Mouse (Mus musculus) erythroblast, embryonic 14.5 days (primary cell): ENCODE measurements around the gene Grin3a. TPM values are rescaled to one million over a fixed set of nuclear protein-coding genes. Genes with fewer than 3 reads are reported as not detected.

Source experiments
- H3K27me3 ChIP-seq: 2 replicates; pipeline ENCODE4 v1.6.1; 2012; ENCODE audit warnings: inconsistent platforms; ENCODE audit not compliant: control insufficient read depth
- H3K36me3 ChIP-seq: 2 replicates; pipeline ENCODE4 v1.6.1; 2012; ENCODE audit warnings: mild to moderate bottlenecking, inconsistent platforms; ENCODE audit not compliant: control insufficient read depth
- H3K4me1 ChIP-seq: 2 replicates; pipeline ENCODE4 v1.6.1; 2012; ENCODE audit warnings: inconsistent platforms; ENCODE audit not compliant: control insufficient read depth
- H3K4me3 ChIP-seq: replicated peaks from 2 replicates; pipeline ENCODE3; 2012; ENCODE audit warnings: moderate library complexity, mild to moderate bottlenecking, inconsistent platforms
- H3K9me3 ChIP-seq: 2 replicates; pipeline ENCODE4 v1.6.1; 2012; ENCODE audit warnings: low read length, inconsistent platforms, mixed read lengths; ENCODE audit not compliant: control insufficient read depth
- GATA1 ChIP-seq: IDR thresholded peaks from 2 replicates; pipeline ENCODE4 v1.6.1; 2012; ENCODE audit warnings: low read length, inconsistent platforms, mixed read lengths
- TAL1 ChIP-seq: IDR thresholded peaks from 3 replicates; pipeline ENCODE4 v1.6.1; 2012; ENCODE audit warnings: low read length, inconsistent platforms, mixed read lengths
- polyA plus RNA-seq: library from polyadenylated mRNA; stranded (reverse); fragments of >175 nt; gene quantifications from 2 replicates; pipeline ENCODE4 v1.2.3, GENCODE M21; 2012

Grin3a gene
- polyA plus RNA-seq, 1 experiment: not detected

DNA sequence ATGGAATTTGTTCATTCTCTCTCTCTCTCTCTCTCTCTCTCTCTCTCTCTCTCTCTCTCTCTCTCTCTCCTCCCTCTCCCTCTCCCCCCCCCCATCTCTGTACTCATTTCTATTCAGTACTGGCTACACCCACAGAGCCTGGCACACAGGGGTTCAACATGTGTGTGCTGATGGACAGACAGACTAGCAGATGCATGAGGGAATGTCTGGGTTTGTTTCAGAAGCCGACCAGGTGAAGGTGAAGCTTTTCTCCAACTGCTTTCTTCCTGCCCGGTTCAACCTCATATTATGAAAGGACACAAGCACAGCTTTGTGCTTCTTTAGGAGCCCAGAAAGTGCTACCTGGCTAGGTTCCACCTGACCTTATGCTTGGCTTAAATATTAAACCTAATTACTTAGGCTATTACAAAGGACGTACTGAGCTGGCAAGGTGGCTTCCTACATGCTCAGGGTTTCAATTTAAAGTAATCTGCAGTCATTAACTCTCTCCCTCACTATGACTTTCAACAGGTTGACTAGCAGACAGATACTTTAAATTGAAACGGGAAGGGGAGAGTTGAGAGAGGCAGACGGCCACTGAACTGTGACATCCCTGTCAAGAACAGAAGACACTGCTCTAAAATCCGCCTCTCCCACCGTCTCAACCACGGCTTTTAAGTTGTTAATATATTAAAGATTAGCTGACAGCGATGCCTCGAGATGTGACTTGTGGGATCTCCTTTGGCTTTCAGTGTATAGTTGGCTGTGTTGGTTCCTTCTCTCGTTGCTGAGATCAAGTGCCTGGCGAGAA, 153.9 kb downstream of the Grin3a start:
- no peak overlapping the region for H3K4me3 ChIP-seq
- H3K9me3 ChIP-seq: no peaks in the 10 kb centered on the region
- TF ChIP-seq GATA1 (no peak), TAL1 (no peak)
- H3K4me1 ChIP-seq: no peaks in the 10 kb centered on the region
- H3K36me3 ChIP-seq: no peaks in the 10 kb centered on the region
- no peaks in the 10 kb centered on the region for H3K27me3 ChIP-seq

DNA sequence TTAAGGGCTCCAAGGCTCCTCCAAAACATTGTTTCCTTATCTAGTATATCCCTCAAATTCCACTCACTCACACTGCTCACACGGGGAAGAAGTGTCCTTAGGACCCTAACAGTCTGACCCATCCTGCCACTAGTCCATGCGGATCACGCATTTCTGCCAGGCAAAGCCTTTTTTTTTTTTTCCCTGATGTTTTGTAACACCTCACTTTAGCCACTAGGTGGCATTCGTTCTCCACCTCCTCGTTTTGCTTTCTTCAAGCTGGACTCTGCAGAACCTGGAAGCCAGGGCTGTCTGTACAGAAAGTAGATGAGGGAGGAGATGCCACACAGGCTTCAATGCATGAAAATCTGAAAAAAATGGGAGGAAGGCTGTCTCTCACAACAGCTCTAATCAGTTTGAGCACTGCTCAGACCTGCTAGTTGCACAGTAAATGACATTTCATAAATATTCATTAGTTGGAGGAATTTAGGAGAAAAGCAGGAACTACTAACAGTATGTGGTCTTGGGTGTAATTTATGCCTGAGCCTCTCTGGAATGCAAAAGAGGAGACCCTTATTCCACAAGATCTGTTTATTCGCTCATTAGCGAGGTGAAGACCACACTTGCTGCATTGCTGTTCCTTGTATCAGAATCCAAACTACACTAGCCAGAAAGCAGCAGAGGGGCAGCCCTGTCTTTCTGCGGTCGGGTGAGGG, 156.8 kb downstream of the Grin3a start:
- Histone ChIP-seq H3K36me3 (no peaks in the 10 kb centered on the region), H3K4me1 (no peaks in the 10 kb centered on the region), H3K27me3 (no peaks in the 10 kb centered on the region), H3K4me3 (no peak overlapping the region), H3K9me3 (no peaks in the 10 kb centered on the region)
- TF ChIP-seq TAL1 (no peak), GATA1 (no peak)

DNA sequence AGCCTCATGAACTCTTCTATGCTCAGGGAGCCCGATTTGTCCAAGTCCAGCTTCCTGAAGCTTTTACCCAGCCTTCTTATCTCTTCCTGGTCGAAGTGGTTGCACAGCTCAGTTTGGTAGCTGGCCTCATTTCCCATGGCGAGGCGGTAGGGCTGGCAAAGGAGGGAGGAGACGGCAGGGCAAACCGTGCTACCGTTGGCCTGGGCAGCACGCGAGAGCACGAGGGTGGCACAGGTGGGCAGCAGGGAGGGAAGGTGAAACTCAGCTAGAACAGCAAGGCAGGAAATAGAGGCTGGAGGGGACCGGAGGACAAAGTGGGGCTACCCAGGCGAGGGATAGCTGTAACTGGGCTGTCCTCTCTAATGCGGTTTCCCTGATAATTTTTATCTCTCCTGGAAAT, 163.7 kb downstream of the Grin3a start, which contains the start of gene Ppp3r2:
Gene Ppp3r2 (minus strand): TSS at position 213 of the 400 bp plus-strand sequence.
- no peak for TF ChIP-seq GATA1
- TF ChIP-seq TAL1: no peak
- no peaks in the 10 kb centered on the region for H3K4me1 ChIP-seq
- H3K9me3 ChIP-seq: no peaks in the 10 kb centered on the region
- H3K4me3 ChIP-seq: no peak within 1 kb of the TSS
- H3K36me3 ChIP-seq: no peaks in the 10 kb centered on the region
- no peaks in the 10 kb centered on the region for H3K27me3 ChIP-seq

DNA sequence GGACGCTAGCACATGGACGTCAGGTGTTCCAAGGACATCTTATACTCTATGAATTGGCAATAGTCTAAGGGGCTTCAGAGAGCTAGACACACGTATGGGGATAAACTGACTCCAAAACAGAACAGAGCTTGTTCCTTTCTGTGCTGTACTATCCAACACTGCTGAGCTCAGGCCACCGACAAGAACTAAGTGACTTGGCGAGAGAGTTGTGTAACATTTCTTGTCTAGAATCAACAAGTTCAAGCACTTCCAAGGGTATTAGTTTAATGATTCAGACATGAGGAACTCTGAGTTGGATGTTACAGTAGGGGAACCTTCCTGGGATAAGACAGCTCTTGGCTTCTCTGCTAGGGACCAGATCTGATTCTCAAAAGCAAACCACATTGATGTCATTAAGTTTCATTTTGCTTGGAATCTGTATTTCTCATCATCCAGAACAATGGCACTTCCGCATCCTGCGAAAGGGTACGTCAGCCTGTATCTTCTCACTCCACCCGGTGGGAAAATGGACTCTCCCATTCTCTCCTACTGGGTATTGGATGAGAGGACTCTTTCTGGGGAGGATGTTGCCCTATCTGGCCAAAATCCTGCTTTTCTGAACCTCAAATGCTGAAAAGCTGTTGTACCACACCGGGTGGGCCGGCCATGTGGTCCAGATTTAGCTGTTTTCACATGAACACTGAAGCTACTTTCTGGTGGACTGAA, 165.2 kb downstream of the Grin3a start:
- H3K4me3 ChIP-seq: no peak overlapping the region
- no peaks in the 10 kb centered on the region for H3K27me3 ChIP-seq
- H3K36me3 ChIP-seq: no peaks in the 10 kb centered on the region
- no peaks in the 10 kb centered on the region for H3K9me3 ChIP-seq
- TF ChIP-seq TAL1 (no peak), GATA1 (no peak)
- H3K4me1 ChIP-seq: no peaks in the 10 kb centered on the region

DNA sequence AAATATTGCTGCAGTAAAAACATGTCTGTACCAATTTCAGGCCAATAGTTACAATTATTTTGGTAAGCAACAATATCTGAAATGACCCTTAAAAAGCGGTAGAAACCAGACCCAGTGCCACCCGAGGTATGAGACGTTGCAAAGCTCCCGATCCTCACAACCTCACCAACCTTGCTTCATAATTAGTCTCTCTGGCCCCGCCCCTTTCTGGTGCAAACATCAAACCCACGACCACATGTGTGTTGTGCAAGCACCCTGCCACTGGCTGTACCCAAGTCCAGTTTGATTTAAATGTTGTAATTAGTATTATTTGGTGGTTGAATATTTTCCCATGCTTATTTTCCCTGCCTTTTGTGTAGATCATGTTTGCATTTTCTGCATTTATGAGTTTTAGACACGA, 168.8 kb downstream of the Grin3a start:
- H3K9me3 ChIP-seq: no peaks in the 10 kb centered on the region
- H3K4me1 ChIP-seq: no peaks in the 10 kb centered on the region
- TF ChIP-seq GATA1 (no peak), TAL1 (no peak)
- no peaks in the 10 kb centered on the region for H3K27me3 ChIP-seq
- no peaks in the 10 kb centered on the region for H3K36me3 ChIP-seq
- H3K4me3 ChIP-seq: no peak overlapping the region

DNA sequence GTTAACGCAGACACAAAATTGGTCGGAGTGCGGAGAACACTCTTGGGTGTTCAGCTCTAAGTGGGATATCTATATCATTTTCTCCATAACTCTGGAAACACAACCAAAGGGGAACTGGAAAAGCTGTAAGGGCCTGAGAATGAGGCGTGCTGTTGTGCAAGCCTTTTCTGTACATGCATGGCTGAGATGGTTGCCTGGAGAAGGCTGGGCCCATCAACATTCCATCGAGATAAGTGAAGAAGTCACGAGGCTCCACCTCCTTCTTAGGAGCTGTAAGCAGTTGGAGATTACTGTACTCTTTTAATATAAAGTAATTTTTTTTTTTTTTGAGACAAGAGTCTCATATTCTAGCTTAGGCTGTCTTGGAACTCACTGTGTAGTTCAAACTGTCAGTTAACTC, 169.5 kb downstream of the Grin3a start:
- Histone ChIP-seq H3K4me1 (no peaks in the 10 kb centered on the region), H3K36me3 (no peaks in the 10 kb centered on the region), H3K9me3 (no peaks in the 10 kb centered on the region), H3K4me3 (no peak overlapping the region), H3K27me3 (no peaks in the 10 kb centered on the region)
- TF ChIP-seq TAL1: no peak
- TF ChIP-seq GATA1: no peak

DNA sequence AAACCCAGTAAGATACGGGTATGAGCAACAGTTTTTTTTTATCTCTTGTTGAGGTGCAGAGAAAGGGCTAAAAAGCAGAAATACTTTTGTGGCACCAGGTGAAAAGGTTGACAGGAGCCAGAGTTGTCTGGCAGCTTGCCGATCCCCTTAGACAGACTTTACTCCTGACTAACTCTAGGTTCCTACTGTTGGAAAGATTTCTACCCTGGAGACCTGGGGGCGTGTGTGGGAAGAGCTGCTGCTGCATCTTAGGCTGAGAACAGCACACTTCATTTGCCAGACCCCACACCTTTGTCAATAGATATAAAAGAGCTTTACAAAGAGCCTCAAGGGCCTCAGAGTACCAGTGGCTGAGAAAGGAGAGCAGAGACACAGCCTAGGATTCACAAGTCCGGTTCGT, 180.7 kb downstream of the Grin3a start:
- TF ChIP-seq GATA1 (no peak), TAL1 (no peak)
- Histone ChIP-seq H3K9me3 (no peaks in the 10 kb centered on the region), H3K27me3 (no peaks in the 10 kb centered on the region), H3K4me1 (no peaks in the 10 kb centered on the region), H3K36me3 (peaks cover 29% of the 10 kb centered on the region), H3K4me3 (no peak overlapping the region)

DNA sequence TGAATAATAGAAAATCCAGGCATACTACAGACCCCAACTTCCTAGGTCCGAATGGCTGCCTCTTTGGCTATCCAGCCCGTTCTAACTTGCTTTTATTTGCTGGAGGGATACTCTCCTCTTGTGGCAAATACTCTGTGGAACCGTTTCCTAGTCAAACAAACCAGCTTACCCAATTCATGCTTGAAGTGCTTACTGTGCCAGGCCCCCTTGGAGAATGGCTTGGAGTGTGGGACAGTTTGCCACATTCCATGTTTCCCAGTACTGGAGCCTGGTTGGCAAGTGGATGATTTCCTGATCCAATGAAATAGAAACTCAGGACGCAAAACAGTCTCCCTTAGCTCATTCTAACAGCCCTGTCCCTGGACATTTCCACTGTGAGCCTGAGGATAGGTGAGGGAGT, 183.3 kb downstream of the Grin3a start:
- TF ChIP-seq TAL1: no peak
- peaks cover 52% of the 10 kb centered on the region for H3K36me3 ChIP-seq
- H3K27me3 ChIP-seq: no peaks in the 10 kb centered on the region
- H3K4me3 ChIP-seq: no peak overlapping the region
- H3K9me3 ChIP-seq: no peaks in the 10 kb centered on the region
- no peaks in the 10 kb centered on the region for H3K4me1 ChIP-seq

DNA sequence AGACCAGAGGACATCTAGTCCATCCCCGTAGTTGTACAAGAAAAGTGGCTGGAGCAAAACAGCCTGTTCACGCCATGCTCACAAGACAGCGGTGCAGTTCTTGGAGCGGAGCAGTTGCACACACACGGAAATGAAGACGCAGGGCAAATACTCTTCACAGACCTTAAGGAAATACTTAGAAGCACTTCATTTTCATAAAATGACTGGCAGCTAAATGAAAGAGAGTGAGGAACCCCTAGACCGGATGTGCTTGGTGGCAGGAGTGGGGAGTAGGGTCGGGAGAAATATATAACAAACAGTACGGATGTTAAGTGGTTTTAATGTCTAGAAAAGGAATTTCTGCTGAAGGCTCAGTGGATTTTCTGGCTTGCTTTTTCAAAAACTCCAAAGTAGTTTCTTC, 183.9 kb downstream of the Grin3a start:
- Histone ChIP-seq H3K4me3 (no peak overlapping the region), H3K27me3 (no peaks in the 10 kb centered on the region), H3K4me1 (no peaks in the 10 kb centered on the region), H3K36me3 (peaks cover 58% of the 10 kb centered on the region), H3K9me3 (no peaks in the 10 kb centered on the region)
- no peak for TF ChIP-seq GATA1
- TF ChIP-seq TAL1: no peak
